Mouse (Mus musculus) thymus, adult 2 months (tissue): ENCODE data around the gene Ugt2b1. TPM values are rescaled to one million over a fixed set of nuclear protein-coding genes. Genes with fewer than 3 reads are reported as not detected.
"Not testable (repeated sequence)": the region's sequence is repeated elsewhere in the genome, so short reads cannot be mapped to it uniquely, and the experiment has no call there.

ENCODE experiments used
- DNase-seq: peaks from one replicate; pipeline ENCODE4 v3.0.0; 2021
- H3K27ac ChIP-seq: fragments of 200-500 bp; 2 replicates; pipeline ENCODE4 v1.5.1; 2012; ENCODE audit warnings: low read length, control low read depth; ENCODE audit not compliant: control insufficient read depth, insufficient read depth
- H3K27me3 ChIP-seq: fragments of 200-500 bp; 2 replicates; pipeline ENCODE4 v1.6.1; 2012; ENCODE audit warnings: mild to moderate bottlenecking, low read length, moderate library complexity, mixed read lengths; ENCODE audit not compliant: control insufficient read depth, insufficient read depth
- H3K36me3 ChIP-seq: fragments of 200-500 bp; 2 replicates; pipeline ENCODE4 v1.6.1; 2012; ENCODE audit warnings: mild to moderate bottlenecking, low read length, moderate library complexity; ENCODE audit not compliant: control insufficient read depth, insufficient read depth
- H3K4me1 ChIP-seq: fragments of 200-500 bp; replicated peaks from 2 replicates; pipeline ENCODE4 v1.6.1; 2012; ENCODE audit warnings: low read length; ENCODE audit not compliant: control insufficient read depth, insufficient read depth
- H3K4me3 ChIP-seq: fragments of 200-500 bp; 2 replicates; pipeline ENCODE4 v1.5.1; 2012; ENCODE audit warnings: mild to moderate bottlenecking, low read length, control low read depth, moderate library complexity; ENCODE audit not compliant: control insufficient read depth, insufficient read depth
- CTCF ChIP-seq: fragments of 200-500 bp; IDR thresholded peaks from 2 replicates; pipeline ENCODE4 v1.5.1; 2012; ENCODE audit warnings: mild to moderate bottlenecking, control low read depth, low read length, moderate library complexity, borderline replicate concordance; ENCODE audit not compliant: control insufficient read depth, poor library complexity, insufficient read depth; ENCODE audit errors: extremely low read depth
- POLR2A ChIP-seq: fragments of 200-500 bp; IDR thresholded peaks from 2 replicates; pipeline ENCODE4 v1.6.1; 2012; ENCODE audit warnings: mild to moderate bottlenecking, low read length, control low read depth, moderate library complexity; ENCODE audit not compliant: control insufficient read depth, poor library complexity, insufficient read depth; ENCODE audit errors: extremely low read depth
- WGBS: fragments of 180-500 bp; shearing (Covaris S2); methylation state at CpG from one replicate; pipeline ENCODE4 v1.1.7; 2018; 5-methylcytosine and 5-hydroxymethylcytosine counted together
- polyA plus RNA-seq: library from polyadenylated mRNA; depleted of rRNA; stranded (reverse); fragments of >200 nt; gene quantifications from 2 replicates; pipeline ENCODE4 v1.2.3, GENCODE M21; 2012; rRNA removed

Ugt2b1 gene
- 0.14 TPM in 1 of 2 replicates, not detected in the other for polyA plus RNA-seq

DNA sequence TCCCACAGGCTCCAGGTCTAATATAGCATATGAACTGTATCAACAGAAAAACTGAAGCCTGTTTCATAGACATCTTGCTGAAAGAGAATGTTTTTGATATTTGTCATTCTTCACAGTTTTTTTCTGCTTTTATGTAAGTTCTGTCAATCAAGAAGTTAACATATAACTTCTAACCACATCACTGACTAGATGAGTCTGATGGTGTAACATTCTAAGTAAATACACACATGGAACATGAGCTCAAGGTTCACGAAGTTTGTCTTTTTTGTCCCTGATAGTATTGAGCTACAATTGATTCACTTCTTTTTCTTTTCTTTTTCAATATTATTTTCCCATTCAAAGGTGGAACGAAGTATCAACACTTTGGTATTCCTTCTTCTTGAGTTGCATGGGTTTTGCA, at the start of gene Ugt2b1:
TSS of gene Ugt2b1 (minus strand) at position 105 of the 400 bp plus-strand sequence.
- TF ChIP-seq CTCF (no peak), POLR2A (no peak)
- 82% methylated on average over 2 of the region's 2 CpGs for WGBS
- H3K4me1 ChIP-seq: no peaks in the 10 kb centered on the region
- DNase-seq: no peak
- H3K27ac ChIP-seq: no peak within 1 kb of the TSS
- H3K36me3 ChIP-seq: no peaks in the 10 kb centered on the region
- no peak within 1 kb of the TSS for H3K4me3 ChIP-seq
- H3K27me3 ChIP-seq: no peaks in the 10 kb centered on the region

- not testable (repeated sequence) for H3K27me3 ChIP-seq, H3K4me1 ChIP-seq, H3K36me3 ChIP-seq, H3K4me3 ChIP-seq, DNase-seq, H3K27ac ChIP-seq
- WGBS: 95% methylated on average over 5 of the region's 5 CpGs
Observed at GRCm38 (mm10) chr5:86967271-86967670, 40.9 kb upstream of the Ugt2b1 start.

DNA sequence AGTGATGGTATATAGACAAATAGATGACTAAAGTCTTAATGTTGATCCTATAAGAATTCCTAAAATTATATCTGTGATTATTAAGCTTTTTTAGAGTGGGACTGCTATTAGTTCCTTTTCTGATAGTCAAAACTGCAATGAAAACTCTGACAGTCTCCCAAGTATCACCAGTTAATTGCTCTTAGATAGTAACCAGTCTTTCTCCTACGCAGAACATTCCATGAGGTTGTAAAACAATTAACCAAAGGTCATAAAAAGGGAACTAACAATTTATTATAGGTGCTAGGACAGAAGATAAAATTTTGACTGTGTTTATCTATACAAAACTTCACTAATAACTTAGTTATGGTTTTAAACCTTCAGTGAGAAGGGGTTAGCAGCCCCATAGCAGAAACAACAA, 36.5 kb upstream of the Ugt2b1 start:
- H3K27me3 ChIP-seq, H3K4me3 ChIP-seq, H3K36me3 ChIP-seq, H3K4me1 ChIP-seq, DNase-seq, H3K27ac ChIP-seq: not testable (repeated sequence)
- WGBS: 75% methylated on average over 1 of the region's 1 CpGs

DNA sequence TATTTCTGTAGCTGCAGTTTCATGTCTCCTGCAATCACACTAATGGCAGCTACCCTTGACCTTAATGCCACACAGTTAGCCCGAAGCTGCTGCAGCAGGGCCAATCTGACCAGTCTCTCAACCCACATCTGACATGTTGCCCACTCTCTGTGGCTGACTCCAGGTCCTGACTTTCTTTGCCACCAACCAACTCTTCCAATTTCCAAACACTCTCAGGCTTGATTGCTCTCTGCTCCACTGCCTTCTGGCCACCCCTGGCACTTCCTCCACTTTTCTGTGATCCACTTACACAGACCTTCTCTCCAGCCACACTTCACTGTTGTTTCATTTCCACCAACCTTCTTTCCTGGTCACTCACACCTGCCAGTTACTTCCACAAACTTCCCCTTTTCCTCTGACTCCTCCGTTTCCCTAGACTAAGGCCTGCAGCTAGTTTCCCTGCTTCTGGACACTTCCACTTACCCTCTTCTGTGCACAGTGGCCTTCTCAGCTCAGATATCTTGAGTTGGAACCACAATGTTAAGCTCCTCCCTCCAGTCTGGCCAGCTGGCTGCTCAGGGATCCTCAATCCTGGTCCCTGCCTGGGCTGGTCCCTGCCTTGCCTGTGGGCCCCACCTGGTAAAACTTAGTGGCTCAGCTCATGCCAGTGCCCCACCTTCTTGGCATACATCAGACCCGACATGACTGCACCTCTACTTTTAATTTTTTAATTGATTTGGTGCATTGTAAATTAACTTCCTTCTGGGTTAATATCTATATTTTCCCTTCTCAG, 35.4 kb upstream of the Ugt2b1 start:
- no peak overlapping the region for H3K4me3 ChIP-seq
- H3K4me1 ChIP-seq: no peaks in the 10 kb centered on the region
- WGBS: 64% methylated on average over 3 of the region's 3 CpGs
- TF ChIP-seq CTCF (no peak), POLR2A (no peak)
- no peaks in the 10 kb centered on the region for H3K27me3 ChIP-seq
- DNase-seq: no peak
- no peaks in the 10 kb centered on the region for H3K36me3 ChIP-seq
- H3K27ac ChIP-seq: no peak overlapping the region

GRCm38 (mm10) chr5:86960504-86960903, 34.2 kb upstream of the Ugt2b1 start:
- no peak overlapping the region for H3K27ac ChIP-seq
- DNase-seq: no peak
- H3K4me3 ChIP-seq: no peak overlapping the region
- H3K4me1 ChIP-seq: no peaks in the 10 kb centered on the region
- WGBS: 27% methylated on average over 3 of the region's 3 CpGs
- TF ChIP-seq CTCF (no peak), POLR2A (no peak)
- no peaks in the 10 kb centered on the region for H3K27me3 ChIP-seq
- no peaks in the 10 kb centered on the region for H3K36me3 ChIP-seq

GRCm38 (mm10) chr5:86942111-86942510, 15.8 kb upstream of the Ugt2b1 start:
- H3K4me1 ChIP-seq: no peaks in the 10 kb centered on the region
- 89% methylated on average over 2 of the region's 2 CpGs for WGBS
- no peaks in the 10 kb centered on the region for H3K27me3 ChIP-seq
- DNase-seq: no peak
- H3K36me3 ChIP-seq: no peaks in the 10 kb centered on the region
- no peak overlapping the region for H3K4me3 ChIP-seq
- no peak overlapping the region for H3K27ac ChIP-seq
- TF ChIP-seq POLR2A (no peak), CTCF (no peak)

- no peak overlapping the region for H3K4me3 ChIP-seq
- H3K4me1 ChIP-seq: no peaks in the 10 kb centered on the region
- 64% methylated on average over 3 of the region's 3 CpGs for WGBS
- no peak overlapping the region for H3K27ac ChIP-seq
- H3K27me3 ChIP-seq: no peaks in the 10 kb centered on the region
- no peak for DNase-seq
- no peak for TF ChIP-seq CTCF
- no peak for TF ChIP-seq POLR2A
- no peaks in the 10 kb centered on the region for H3K36me3 ChIP-seq
Observed at GRCm38 (mm10) chr5:86920661-86921233, 5.6 kb downstream of the Ugt2b1 start.
